In genomic region chr2:115177896-115178295, GRCm38 (mm10) we compare ENCODE assay signal across 26 mouse cellular contexts.
DNase-seq lines count a peak whose midpoint lies in the region; ATAC-seq lines count a peak whose summit lies in the region.
"Had no signal": no experiment of that assay in that cellular context is flagged by ENCODE, and none has a peak within 500 bp of the region (broad histone marks: within the 10 kb centered on the region; RNA-seq: fewer than 3 reads in every experiment).

No protein-coding gene starts in this region.

- peak; percentile 20 for DNase-seq in NIH3T3 (ENCODE audit: low read depth)
- peak; percentile 47 for DNase-seq in cerebellum, adult 11 months
- DNase-seq in cerebellum, adult 9-11 months = peak; percentile 74
- peak; percentile 39 for DNase-seq in retina, embryonic 14.5 days (ENCODE audit: low spot score)
- no peak for DNase-seq in adrenal gland, adult 2 months
- DNase-seq in gastrocnemius, adult 8-10 months (ENCODE audit: low spot score in 2 of 2) = no peak
- DNase-seq: adrenal gland, postnatal 25 days; B cell, adult 2 months; gastrocnemius, postnatal 14 days; heart, adult 18-20 months; heart, postnatal 10 days; kidney, adult 11 months; kidney, postnatal 4 days; layer of hippocampus, adult 9-11 months; lung, postnatal 4 days; thymus, postnatal 14 days had no signal

- 69% methylated on average over 1 of the region's 1 CpGs for WGBS in forebrain, embryonic 12.5 days

- no peak overlapping the region for H3K27ac ChIP-seq in forebrain, embryonic 12.5 days
- H3K27ac ChIP-seq: embryonic facial prominence, embryonic 15.5 days; forebrain, embryonic 15.5 days; limb, embryonic 15.5 days; liver, embryonic 14.5 days; lung, embryonic 15.5 days had no signal

- no peaks in the 10 kb centered on the region for H3K36me3 ChIP-seq in forebrain, embryonic 12.5 days (replicated peaks)
- H3K36me3 ChIP-seq: embryonic facial prominence, embryonic 15.5 days; forebrain, embryonic 15.5 days; G1E; heart, embryonic 12.5 days; limb, embryonic 15.5 days; lung, embryonic 15.5 days had no signal

- no peak for ATAC-seq in forebrain, embryonic 12.5 days (ENCODE audit: low FRiP score)
- ATAC-seq: activated CD4-positive, CD25-positive, alpha-beta regulatory T cell, adult 4 months; forebrain, embryonic 15.5 days had no signal

- no peaks in the 10 kb centered on the region for H3K9me3 ChIP-seq in forebrain, embryonic 12.5 days
- H3K9me3 ChIP-seq: embryonic facial prominence, embryonic 15.5 days; forebrain, embryonic 15.5 days; G1E; heart, embryonic 12.5 days; limb, embryonic 15.5 days; lung, embryonic 15.5 days had no signal

- H3K4me3 ChIP-seq in forebrain, embryonic 12.5 days (replicated peaks) = no peak overlapping the region
- H3K4me3 ChIP-seq: embryonic facial prominence, embryonic 15.5 days; forebrain, embryonic 15.5 days; heart, embryonic 12.5 days; limb, embryonic 15.5 days; lung, embryonic 15.5 days had no signal

- no peaks in the 10 kb centered on the region for H3K4me1 ChIP-seq in forebrain, embryonic 12.5 days
- H3K4me1 ChIP-seq: embryonic facial prominence, embryonic 15.5 days; forebrain, embryonic 15.5 days; heart, embryonic 12.5 days; limb, embryonic 15.5 days; lung, embryonic 15.5 days had no signal

- H3K27me3 ChIP-seq in forebrain, embryonic 12.5 days = no peaks in the 10 kb centered on the region
- H3K27me3 ChIP-seq: CH12.LX; embryonic facial prominence, embryonic 15.5 days; forebrain, embryonic 15.5 days; heart, embryonic 12.5 days; limb, embryonic 15.5 days; lung, embryonic 15.5 days had no signal

- H3K4me2 ChIP-seq in forebrain, embryonic 12.5 days = no peak overlapping the region
- H3K4me2 ChIP-seq: embryonic facial prominence, embryonic 15.5 days; forebrain, embryonic 15.5 days; heart, embryonic 12.5 days; limb, embryonic 15.5 days; lung, embryonic 15.5 days had no signal

- no peak overlapping the region for H3K9ac ChIP-seq in forebrain, embryonic 12.5 days
- H3K9ac ChIP-seq: embryonic facial prominence, embryonic 15.5 days; forebrain, embryonic 15.5 days; heart, embryonic 12.5 days; limb, embryonic 15.5 days; liver, embryonic 14.5 days; lung, embryonic 15.5 days had no signal

Comparison
In these comparisons a context has a peak if more than half of its experiments do, and no peak if none do; other contexts are left out.
1. DNase-seq: peak in NIH3T3 (single experiment), cerebellum, adult 11 months (single experiment), cerebellum, adult 9-11 months (single experiment) and retina, embryonic 14.5 days (single experiment); none in adrenal gland, adult 2 months (single experiment) and gastrocnemius, adult 8-10 months (0 of 2).